Mouse (Mus musculus): ENCODE results near the gene Iffo2. TPM values are rescaled to one million over a fixed set of nuclear protein-coding genes. Genes with fewer than 3 reads are reported as not detected.

The Iffo2 gene
- polyA plus RNA-seq, 1 experiment from 2014 or later: 2.8 TPM

GRCm38 (mm10) chr4:139624116-139624489 lies 93.8 kb downstream of the Iffo2 start:
- WGBS: 71% methylated on average over 5 of the region's 5 CpGs
- Histone ChIP-seq H3K27ac (no peak overlapping the region), H3K9me3 (replicated peaks) (no peaks in the 10 kb centered on the region), H3K36me3 (0 out of 2 replicates have a peak, but pooled peaks cover 7% of the 10 kb centered on the region), H3K4me3 (peak overlapping the region; percentile 68; the same call in 1 of the 2 replicates), H3K4me1 (peaks cover 20% of the 10 kb centered on the region), H3K27me3 (ENCODE audit: low read depth, poor library complexity, severe bottlenecking) (no peaks in the 10 kb centered on the region)
- DNase-seq (ENCODE audit: low spot score): no peak

- DNase-seq (ENCODE audit: low spot score): no peak
- no peaks in the 10 kb centered on the region for H3K9me3 ChIP-seq (replicated peaks)
- H3K4me3 ChIP-seq: no peak overlapping the region
- 0 out of 2 replicates have a peak, but pooled peaks cover 4% of the 10 kb centered on the region for H3K36me3 ChIP-seq
- H3K27me3 ChIP-seq (ENCODE audit: low read depth, poor library complexity, severe bottlenecking): no peaks in the 10 kb centered on the region
- H3K27ac ChIP-seq: no peak overlapping the region
- 87% methylated on average over 10 of the region's 10 CpGs for WGBS
- peaks cover 20% of the 10 kb centered on the region for H3K4me1 ChIP-seq
Measured at GRCm38 (mm10) chr4:139624706-139625105, 94.4 kb downstream of the Iffo2 start.

- WGBS: 96% methylated on average over 11 of the region's 11 CpGs
Measured at GRCm38 (mm10) chr4:139627361-139627760, 97.0 kb downstream of the Iffo2 start.

GRCm38 (mm10) chr4:139630171-139630570 lies 99.8 kb downstream of the Iffo2 start:
- Histone ChIP-seq H3K4me1 (no peaks in the 10 kb centered on the region), H3K27me3 (ENCODE audit: low read depth, poor library complexity, severe bottlenecking) (no peaks in the 10 kb centered on the region), H3K9me3 (replicated peaks) (no peaks in the 10 kb centered on the region), H3K27ac (no peak overlapping the region), H3K36me3 (no peaks in the 10 kb centered on the region), H3K4me3 (no peak overlapping the region)
- WGBS: 75% methylated on average over 10 of the region's 10 CpGs
- no peak for DNase-seq (ENCODE audit: low spot score)

More at GRCm38 (mm10) chr4:139627361-139627760, 97.0 kb downstream of the Iffo2 start:
- H3K36me3 ChIP-seq: no peaks in the 10 kb centered on the region
- H3K4me1 ChIP-seq: peaks cover 17% of the 10 kb centered on the region
- H3K27ac ChIP-seq: no peak overlapping the region
- H3K4me3 ChIP-seq: no peak overlapping the region
- no peak for DNase-seq (ENCODE audit: low spot score)
- no peaks in the 10 kb centered on the region for H3K27me3 ChIP-seq (ENCODE audit: low read depth, poor library complexity, severe bottlenecking)
- no peaks in the 10 kb centered on the region for H3K9me3 ChIP-seq (replicated peaks)

- 86% methylated on average over 5 of the region's 5 CpGs for WGBS
- peaks cover 5% of the 10 kb centered on the region for H3K36me3 ChIP-seq
- H3K4me1 ChIP-seq: no peaks in the 10 kb centered on the region
- no peaks in the 10 kb centered on the region for H3K9me3 ChIP-seq (replicated peaks)
- no peak for DNase-seq (ENCODE audit: low spot score)
- no peak overlapping the region for H3K4me3 ChIP-seq
- H3K27ac ChIP-seq: no peak overlapping the region
- no peaks in the 10 kb centered on the region for H3K27me3 ChIP-seq (ENCODE audit: low read depth, poor library complexity, severe bottlenecking)
Measured at GRCm38 (mm10) chr4:139631141-139631540, 100.8 kb downstream of the Iffo2 start.

- Histone ChIP-seq H3K4me3 (no peak overlapping the region), H3K4me1 (no peaks in the 10 kb centered on the region), H3K36me3 (peaks cover 5% of the 10 kb centered on the region), H3K27me3 (ENCODE audit: low read depth, poor library complexity, severe bottlenecking) (no peaks in the 10 kb centered on the region), H3K9me3 (replicated peaks) (no peaks in the 10 kb centered on the region), H3K27ac (no peak overlapping the region)
- 92% methylated on average over 7 of the region's 7 CpGs for WGBS
- DNase-seq (ENCODE audit: low spot score): no peak
Measured at GRCm38 (mm10) chr4:139631569-139632253, 101.4 kb downstream of the Iffo2 start.

- Histone ChIP-seq H3K9me3 (replicated peaks) (no peaks in the 10 kb centered on the region), H3K27ac (no peak overlapping the region), H3K36me3 (peaks cover 10% of the 10 kb centered on the region), H3K27me3 (ENCODE audit: low read depth, poor library complexity, severe bottlenecking) (peaks cover 5% of the 10 kb centered on the region; the same call in 1 of the 2 replicates), H3K4me1 (no peaks in the 10 kb centered on the region), H3K4me3 (no peak overlapping the region)
- DNase-seq (ENCODE audit: low spot score): no peak
- 86% methylated on average over 10 of the region's 10 CpGs for WGBS
Measured at GRCm38 (mm10) chr4:139632254-139632580, 101.9 kb downstream of the Iffo2 start.

GRCm38 (mm10) chr4:139636373-139636772 lies 106.0 kb downstream of the Iffo2 start:
- WGBS: 31% methylated on average over 7 of the region's 7 CpGs
- no peak overlapping the region for H3K4me3 ChIP-seq
- no peaks in the 10 kb centered on the region for H3K9me3 ChIP-seq (replicated peaks)
- no peak overlapping the region for H3K27ac ChIP-seq
- peaks cover 33% of the 10 kb centered on the region for H3K4me1 ChIP-seq
- peaks cover 47% of the 10 kb centered on the region for H3K27me3 ChIP-seq (ENCODE audit: low read depth, poor library complexity, severe bottlenecking)
- DNase-seq (ENCODE audit: low spot score): peak; percentile 91
- peaks cover 21% of the 10 kb centered on the region for H3K36me3 ChIP-seq

GRCm38 (mm10) chr4:139637847-139638246 lies 107.5 kb downstream of the Iffo2 start:
- peaks cover 61% of the 10 kb centered on the region for H3K27me3 ChIP-seq (ENCODE audit: low read depth, poor library complexity, severe bottlenecking)
- H3K4me3 ChIP-seq: no peak overlapping the region
- H3K9me3 ChIP-seq (replicated peaks): no peaks in the 10 kb centered on the region
- peaks cover 46% of the 10 kb centered on the region for H3K4me1 ChIP-seq
- 90% methylated on average over 9 of the region's 9 CpGs for WGBS
- H3K27ac ChIP-seq: no peak overlapping the region
- no peak for DNase-seq (ENCODE audit: low spot score)
- H3K36me3 ChIP-seq: peaks cover 21% of the 10 kb centered on the region

- H3K27me3 ChIP-seq (ENCODE audit: low read depth, poor library complexity, severe bottlenecking): peaks cover 66% of the 10 kb centered on the region
- H3K9me3 ChIP-seq (replicated peaks): no peaks in the 10 kb centered on the region
- peaks cover 46% of the 10 kb centered on the region for H3K4me1 ChIP-seq
- H3K36me3 ChIP-seq: peaks cover 21% of the 10 kb centered on the region
- no peak for DNase-seq (ENCODE audit: low spot score)
- H3K4me3 ChIP-seq: no peak overlapping the region
- no peak overlapping the region for H3K27ac ChIP-seq
- WGBS: 91% methylated on average over 16 of the region's 16 CpGs
Measured at GRCm38 (mm10) chr4:139638356-139638755, 108.0 kb downstream of the Iffo2 start.

GRCm38 (mm10) chr4:139639801-139640200 lies 109.5 kb downstream of the Iffo2 start:
- H3K9me3 ChIP-seq (replicated peaks): no peaks in the 10 kb centered on the region
- peaks cover 46% of the 10 kb centered on the region for H3K4me1 ChIP-seq
- DNase-seq (ENCODE audit: low spot score): peak; percentile 40
- 18% methylated on average over 12 of the region's 12 CpGs for WGBS
- H3K36me3 ChIP-seq: peaks cover 27% of the 10 kb centered on the region
- H3K27me3 ChIP-seq (ENCODE audit: low read depth, poor library complexity, severe bottlenecking): peaks cover 72% of the 10 kb centered on the region
- 0 out of 2 replicates have a peak overlapping the region, but pooled peaks have one; percentile 31 for H3K27ac ChIP-seq
- H3K4me3 ChIP-seq: no peak overlapping the region

GRCm38 (mm10) chr4:139640333-139640732 lies 110.0 kb downstream of the Iffo2 start:
- Histone ChIP-seq H3K27ac (no peak overlapping the region), H3K4me3 (no peak overlapping the region), H3K27me3 (ENCODE audit: low read depth, poor library complexity, severe bottlenecking) (peaks cover 72% of the 10 kb centered on the region), H3K9me3 (replicated peaks) (no peaks in the 10 kb centered on the region), H3K36me3 (peaks cover 28% of the 10 kb centered on the region), H3K4me1 (peaks cover 46% of the 10 kb centered on the region)
- no peak for DNase-seq (ENCODE audit: low spot score)
- WGBS: 41% methylated on average over 12 of the region's 12 CpGs

- Histone ChIP-seq H3K27ac (no peak overlapping the region), H3K4me1 (peaks cover 46% of the 10 kb centered on the region), H3K36me3 (peaks cover 24% of the 10 kb centered on the region; the same call in 1 of the 2 replicates), H3K27me3 (ENCODE audit: low read depth, poor library complexity, severe bottlenecking) (peaks cover 72% of the 10 kb centered on the region), H3K9me3 (replicated peaks) (no peaks in the 10 kb centered on the region), H3K4me3 (no peak overlapping the region)
- DNase-seq (ENCODE audit: low spot score): no peak
- 53% methylated on average over 6 of the region's 6 CpGs for WGBS
Measured at GRCm38 (mm10) chr4:139640775-139641174, 110.4 kb downstream of the Iffo2 start.
